Mouse (Mus musculus) liver, adult 2 months (tissue): Measurements from ENCODE around the gene Casz1. TPM values are rescaled to one million over a fixed set of nuclear protein-coding genes. Genes with fewer than 3 reads are reported as not detected.

ENCODE experiments used
- DNase-seq: peaks from one replicate; pipeline ENCODE4 v3.0.0-alpha.2; 2011; ENCODE audit warnings: low read depth, low spot score; ENCODE audit errors: extremely low read depth
- H3K27ac ChIP-seq: fragments of 200-500 bp; replicated peaks from 2 replicates; pipeline ENCODE4 v1.5.1; 2012; ENCODE audit warnings: low read depth, mild to moderate bottlenecking, control low read depth, inconsistent platforms, low read length; ENCODE audit not compliant: insufficient read depth
- H3K27me3 ChIP-seq: fragments of 200-500 bp; 2 replicates; pipeline ENCODE4 v1.6.1; 2012; ENCODE audit warnings: mild to moderate bottlenecking, moderate library complexity, low read length, inconsistent platforms; ENCODE audit not compliant: control insufficient read depth, insufficient read depth
- H3K36me3 ChIP-seq: fragments of 200-500 bp; 2 replicates; pipeline ENCODE4 v1.6.1; 2012; ENCODE audit warnings: low read length, inconsistent platforms; ENCODE audit not compliant: control insufficient read depth, insufficient read depth
- H3K4me1 ChIP-seq: fragments of 200-500 bp; 2 replicates; pipeline ENCODE4 v1.6.1; 2011; ENCODE audit warnings: low read length; ENCODE audit not compliant: control insufficient read depth, insufficient read depth
- H3K4me3 ChIP-seq: fragments of 200-500 bp; 2 replicates; pipeline ENCODE4 v1.5.1; 2011; ENCODE audit warnings: low read depth, mild to moderate bottlenecking, control low read depth, low read length, moderate library complexity; ENCODE audit not compliant: insufficient read depth
- H3K79me2 ChIP-seq: fragments of 200-500 bp; 2 replicates; pipeline ENCODE4 v1.6.1; 2012; ENCODE audit warnings: inconsistent platforms, mild to moderate bottlenecking, low read length, moderate library complexity; ENCODE audit not compliant: control insufficient read depth, insufficient read depth
- H3K9ac ChIP-seq: fragments of 200-500 bp; 2 replicates; pipeline ENCODE4 v1.6.1; 2012; ENCODE audit warnings: low read depth, mild to moderate bottlenecking, control low read depth, inconsistent platforms, low read length
- CTCF ChIP-seq: fragments of 200-500 bp; IDR thresholded peaks from 2 replicates; pipeline ENCODE4 v1.5.1; 2011; ENCODE audit warnings: low read depth, low read length, control low read depth
- POLR2A ChIP-seq: fragments of 200-500 bp; IDR thresholded peaks from 2 replicates; pipeline ENCODE4 v1.6.1; 2011; ENCODE audit warnings: low read length, control low read depth; ENCODE audit not compliant: insufficient read depth; ENCODE audit errors: extremely low read depth
- WGBS: fragments of 180-500 bp; shearing (Covaris S2); methylation state at CpG from one replicate; pipeline ENCODE4 v1.1.7; 2018; 5-methylcytosine and 5-hydroxymethylcytosine counted together
- polyA plus RNA-seq: library from polyadenylated mRNA; depleted of rRNA; stranded (reverse); fragments of >200 nt; gene quantifications from 2 replicates; pipeline ENCODE4 v1.2.3, GENCODE M21; 2012
- total RNA-seq: library from RNA; depleted of rRNA; stranded (reverse); fragments of >200 nt; gene quantifications from 2 replicates; pipeline ENCODE4 v1.2.3, GENCODE M21; 2014

The Casz1 gene
- total and polyA plus RNA-seq, 2 experiments = 0.09 to 0.24 TPM

DNA sequence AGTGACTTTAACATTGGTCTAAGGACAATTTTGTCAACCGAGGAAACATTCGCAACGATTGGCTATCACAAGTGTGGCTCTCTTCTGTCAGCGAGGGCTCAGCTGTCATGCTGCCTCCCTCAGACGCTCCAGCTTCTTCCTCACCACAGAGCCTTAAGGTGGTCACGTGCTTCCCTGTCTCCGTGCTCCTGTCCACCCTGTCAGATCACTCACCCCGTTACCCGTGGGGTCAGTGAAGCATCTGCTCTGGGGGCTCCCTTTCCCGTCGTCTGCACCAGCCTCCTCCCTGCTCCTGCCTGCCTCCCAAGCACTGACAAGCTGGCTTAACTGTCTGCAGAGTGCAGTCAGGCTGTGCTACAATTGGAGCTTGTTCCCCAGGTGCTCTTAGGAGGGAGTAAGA, 175.6 kb downstream of the Casz1 start:
- Histone ChIP-seq H3K27me3 (no peaks in the 10 kb centered on the region), H3K4me1 (no peaks in the 10 kb centered on the region), H3K36me3 (peaks cover 4% of the 10 kb centered on the region; the same call in 1 of the 2 replicates), H3K4me3 (no peak overlapping the region), H3K9ac (no peak overlapping the region), H3K79me2 (peaks cover 10% of the 10 kb centered on the region; the same call in 1 of the 2 replicates), H3K27ac (no peak overlapping the region)
- 92% methylated on average over 11 of the region's 11 CpGs for WGBS
- TF ChIP-seq CTCF = no peak
- TF ChIP-seq POLR2A = no peak
- no peak for DNase-seq

DNA sequence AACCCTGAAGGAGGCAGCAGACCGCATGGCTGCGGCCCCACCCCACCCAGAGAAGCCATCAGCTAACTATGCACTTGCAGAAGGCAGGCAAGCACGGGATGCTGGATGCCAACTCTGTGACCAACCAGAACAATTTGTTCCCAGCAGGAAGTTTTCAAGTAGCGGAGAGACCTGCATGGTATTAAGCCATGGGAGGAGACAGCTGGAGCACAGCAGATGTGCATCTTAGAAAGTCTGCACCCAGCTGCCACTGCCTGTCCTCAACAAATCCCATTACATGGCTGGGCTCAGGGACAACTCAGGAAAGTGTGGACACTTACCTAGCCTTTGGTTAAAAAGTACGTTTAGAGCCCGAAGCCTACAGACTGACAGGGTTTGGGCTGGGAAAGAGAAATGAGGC, 178.0 kb downstream of the Casz1 start:
- Histone ChIP-seq H3K36me3 (peaks cover 4% of the 10 kb centered on the region; the same call in 1 of the 2 replicates), H3K27me3 (no peaks in the 10 kb centered on the region), H3K79me2 (peaks cover 7% of the 10 kb centered on the region; the same call in 1 of the 2 replicates), H3K4me3 (no peak overlapping the region), H3K9ac (no peak overlapping the region), H3K27ac (no peak overlapping the region), H3K4me1 (peaks cover 4% of the 10 kb centered on the region; the same call in 1 of the 2 replicates)
- WGBS = 94% methylated on average over 6 of the region's 6 CpGs
- DNase-seq = no peak
- no peak for TF ChIP-seq POLR2A
- no peak for TF ChIP-seq CTCF

DNA sequence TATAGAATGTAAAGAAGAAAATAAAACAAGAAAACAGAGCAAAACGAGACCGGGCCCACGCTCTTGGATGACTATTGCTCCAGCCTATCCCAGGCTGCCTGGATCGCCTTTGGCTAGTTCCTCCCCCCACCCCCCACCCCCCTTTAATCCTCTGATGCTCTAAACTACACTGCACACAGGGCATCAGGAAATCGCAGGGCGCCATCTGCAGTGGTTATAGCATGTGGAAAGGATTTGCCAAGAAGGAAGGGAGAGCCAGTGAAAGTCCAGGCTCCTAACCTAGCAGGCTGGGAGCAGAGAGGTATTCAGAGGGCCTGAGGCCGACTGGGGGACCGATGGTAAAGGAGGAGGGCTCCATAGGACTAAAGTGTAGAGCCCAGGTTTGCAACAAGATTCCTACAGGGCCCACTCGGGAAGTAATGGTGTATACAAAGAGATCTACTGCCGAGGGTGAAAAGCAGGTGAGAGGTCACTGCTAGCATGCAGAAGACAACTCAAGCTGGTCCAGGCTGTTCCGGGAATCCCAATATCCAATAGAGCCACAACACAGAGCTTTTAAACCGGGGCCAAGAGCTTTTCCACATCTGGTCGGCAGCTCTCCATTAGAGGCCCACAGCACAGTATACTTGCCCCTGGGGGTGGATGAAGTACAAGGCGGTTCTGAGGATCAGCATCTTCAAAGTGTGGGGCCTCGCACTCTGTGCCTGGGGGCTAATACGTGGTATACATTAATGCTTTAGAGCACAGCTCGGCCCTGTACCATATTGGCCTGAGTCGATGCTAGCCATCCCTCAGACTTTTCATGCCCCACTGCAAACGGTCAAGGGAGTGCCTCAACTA, 180.7 kb downstream of the Casz1 start:
- peaks cover 4% of the 10 kb centered on the region; the same call in 1 of the 2 replicates for H3K4me1 ChIP-seq
- no peak for DNase-seq
- H3K9ac ChIP-seq = no peak overlapping the region
- H3K4me3 ChIP-seq = no peak overlapping the region
- TF ChIP-seq CTCF = no peak
- no peaks in the 10 kb centered on the region for H3K27me3 ChIP-seq
- WGBS = 76% methylated on average over 19 of the region's 19 CpGs
- peaks cover 8% of the 10 kb centered on the region; the same call in 1 of the 2 replicates for H3K79me2 ChIP-seq
- peaks cover 4% of the 10 kb centered on the region; the same call in 1 of the 2 replicates for H3K36me3 ChIP-seq
- peak overlapping the region; percentile 9 for H3K27ac ChIP-seq

DNA sequence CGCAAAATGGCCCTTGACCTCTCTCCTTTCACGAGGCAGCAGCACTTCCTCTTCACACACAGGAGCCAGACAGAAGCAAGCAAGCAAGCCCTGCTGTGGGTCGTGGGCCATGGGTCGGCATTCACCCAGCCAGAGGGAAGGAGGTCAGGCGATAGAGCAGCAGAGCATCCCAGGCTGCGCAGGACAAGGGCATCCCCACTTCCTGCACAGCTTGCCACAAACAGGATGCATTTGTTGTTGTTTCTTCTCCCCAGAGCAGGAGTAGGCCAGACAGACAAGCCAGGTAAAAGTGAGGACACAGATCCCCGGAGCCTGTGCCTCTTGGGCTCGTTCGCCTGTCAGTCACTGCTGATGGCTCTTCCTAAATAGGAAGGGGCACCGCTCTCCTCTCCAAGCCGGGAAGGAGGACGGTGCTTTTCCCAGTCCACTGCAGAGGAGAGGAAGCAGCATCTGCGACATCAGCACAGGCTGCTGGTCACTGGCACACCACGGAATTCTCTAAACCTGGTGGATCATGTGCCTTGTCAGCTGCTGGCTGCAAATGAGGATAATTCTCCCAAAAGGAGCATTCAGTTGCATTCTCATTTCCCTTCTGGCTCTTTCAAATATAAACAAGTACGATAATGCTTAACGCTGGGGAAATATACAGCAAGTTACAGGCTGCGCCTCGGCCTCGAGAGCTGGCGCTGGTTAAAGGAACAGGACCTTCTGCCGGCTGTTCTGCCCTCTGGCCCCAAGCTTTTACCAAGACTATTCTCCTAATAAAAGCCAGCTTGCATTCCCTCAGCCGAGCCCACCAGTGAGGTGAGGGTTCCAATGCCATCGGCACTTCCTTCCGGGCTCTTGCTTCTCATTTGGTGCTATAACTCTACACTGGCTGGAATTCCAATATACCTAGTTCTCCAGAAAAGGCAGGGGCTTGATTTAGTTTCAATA, 181.6 kb downstream of the Casz1 start:
- DNase-seq = no peak
- Histone ChIP-seq H3K4me3 (no peak overlapping the region), H3K27ac (peak overlapping the region; percentile 19; the same call in 1 of the 2 replicates), H3K4me1 (peaks cover 4% of the 10 kb centered on the region; the same call in 1 of the 2 replicates), H3K27me3 (no peaks in the 10 kb centered on the region), H3K9ac (no peak overlapping the region), H3K36me3 (peaks cover 4% of the 10 kb centered on the region; the same call in 1 of the 2 replicates), H3K79me2 (peaks cover 8% of the 10 kb centered on the region; the same call in 1 of the 2 replicates)
- WGBS = 72% methylated on average over 24 of the region's 24 CpGs
- TF ChIP-seq CTCF (no peak), POLR2A (no peak)

DNA sequence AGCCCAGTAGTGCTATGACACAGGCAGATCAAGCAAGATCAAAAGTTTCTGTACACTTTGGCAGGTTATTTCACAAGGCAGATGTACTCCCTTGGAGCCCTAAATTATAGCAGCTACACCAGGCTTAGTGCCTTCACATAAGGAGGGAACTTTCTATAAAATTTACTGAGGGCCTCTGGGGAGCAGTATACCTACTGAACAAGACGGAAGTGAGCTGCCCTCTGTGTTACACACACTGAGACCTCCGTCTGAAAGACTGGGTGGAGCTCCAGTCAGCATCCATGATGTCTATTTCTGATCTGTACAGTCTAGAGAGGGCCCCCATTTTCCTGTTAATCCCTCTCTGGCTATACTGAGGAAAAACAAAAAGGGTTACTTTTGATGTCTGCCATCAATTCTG, 185.8 kb downstream of the Casz1 start:
- H3K4me1 ChIP-seq = peaks cover 5% of the 10 kb centered on the region
- H3K27ac ChIP-seq = no peak overlapping the region
- DNase-seq = no peak
- no peaks in the 10 kb centered on the region for H3K27me3 ChIP-seq
- TF ChIP-seq CTCF (no peak), POLR2A (no peak)
- no peaks in the 10 kb centered on the region for H3K36me3 ChIP-seq
- 88% methylated on average over 2 of the region's 2 CpGs for WGBS
- H3K9ac ChIP-seq = no peak overlapping the region
- H3K4me3 ChIP-seq = no peak overlapping the region
- peaks cover 3% of the 10 kb centered on the region; the same call in 1 of the 2 replicates for H3K79me2 ChIP-seq
